ENCODE assay signal across 9 mouse cellular contexts in genomic region chr8:84982499-84983011, GRCm38 (mm10). TPM values are rescaled to one million over a fixed set of nuclear protein-coding genes. Genes with fewer than 3 reads are reported as not detected.
DNase-seq lines count a peak whose midpoint lies in the region; ATAC-seq lines count a peak whose summit lies in the region.
"Had no signal": no experiment of that assay in that cellular context is flagged by ENCODE, and none has a peak within 500 bp of the region (broad histone marks: within the 10 kb centered on the region; RNA-seq: fewer than 3 reads in every experiment).

No protein-coding gene starts in this region.

- peak overlapping the region; percentile 87 for H3K27ac ChIP-seq in kidney, embryonic 16.5 days (ENCODE audit: low read length)
- H3K27ac ChIP-seq in liver, embryonic 16.5 days (ENCODE audit: low read length): peak overlapping the region; percentile 23

- no peaks in the 10 kb centered on the region for H3K27me3 ChIP-seq in kidney, embryonic 16.5 days (ENCODE audit: insufficient read depth, low read length)
- peaks cover 9% of the 10 kb centered on the region for H3K27me3 ChIP-seq in liver, embryonic 16.5 days (ENCODE audit: control insufficient read depth, insufficient read depth, low read depth, low read length)

- DNase-seq in kidney, adult 11 months: no peak
- DNase-seq in 416B (ENCODE audit: low read depth): peak; percentile 60
- DNase-seq in T-cell, adult 2 months (ENCODE audit: low spot score): peak; percentile 23
- no peak for DNase-seq in left cerebral cortex, postnatal 36 days (ENCODE audit: low spot score in 2 of 2)
- no peak for DNase-seq in embryo, embryonic 10.5 days (ENCODE audit: low spot score)
- no peak for DNase-seq in right cerebral cortex, postnatal 25 days

- H3K4me1 ChIP-seq in kidney, embryonic 16.5 days (ENCODE audit: insufficient read depth, low read length): peaks cover 76% of the 10 kb centered on the region
- H3K4me1 ChIP-seq in liver, embryonic 16.5 days (ENCODE audit: control insufficient read depth, low read depth, low read length): peaks cover 92% of the 10 kb centered on the region

- no peak for ATAC-seq in kidney, embryonic 16.5 days (ENCODE audit: low FRiP score, low TSS enrichment)
- no peak for ATAC-seq in liver, embryonic 16.5 days (ENCODE audit: low read depth)

- H3K9me3 ChIP-seq in kidney, embryonic 16.5 days (ENCODE audit: low read length): no peaks in the 10 kb centered on the region
- no peaks in the 10 kb centered on the region for H3K9me3 ChIP-seq in liver, embryonic 16.5 days (replicated peaks; ENCODE audit: control insufficient read depth, low read length)

- H3K9ac ChIP-seq in kidney, embryonic 16.5 days (replicated peaks; ENCODE audit: low read length): no peak overlapping the region
- peak overlapping the region; percentile 2; the same call in 1 of the 2 replicates for H3K9ac ChIP-seq in liver, embryonic 16.5 days (ENCODE audit: low read depth, low read length)

- no peaks in the 10 kb centered on the region for H3K36me3 ChIP-seq in kidney, embryonic 16.5 days (ENCODE audit: insufficient read depth, low read length)
- no peaks in the 10 kb centered on the region for H3K36me3 ChIP-seq in liver, embryonic 16.5 days (ENCODE audit: control insufficient read depth, insufficient read depth)

- 62% methylated on average over 3 of the region's 3 CpGs for WGBS in kidney, embryonic 16.5 days
- 30% methylated on average over 3 of the region's 3 CpGs for WGBS in liver, embryonic 16.5 days (ENCODE audit: insufficient replicate concordance)

- H3K4me3 ChIP-seq in kidney, embryonic 16.5 days (ENCODE audit: low read length): no peak overlapping the region
- H3K4me3 ChIP-seq in liver, embryonic 16.5 days (ENCODE audit: low read depth, low read length): no peak overlapping the region

- intact Hi-C loops in left cerebral cortex, postnatal 36 days (cut with DNase I): no loop called here

- no peak overlapping the region for H3K4me2 ChIP-seq in kidney, embryonic 16.5 days (replicated peaks; ENCODE audit: low read depth, low read length)
- H3K4me2 ChIP-seq in liver, embryonic 16.5 days (ENCODE audit: low read depth, low read length): no peak overlapping the region

RNA-seq across cellular contexts. Expression of gene Junb, which starts 4.0 kb away (rescaled TPM):
- polyA plus RNA-seq in kidney, embryonic 16.5 days (2015; fragmentation: Nextera tagmentation; extraction: Ambion mirVana): 8.3 and 11.7 TPM in 2 replicates
- polyA plus RNA-seq in liver, embryonic 16.5 days (2015; fragmentation: Nextera tagmentation; extraction: Ambion mirVana): 10.6 and 16.5 TPM in 2 replicates
- 100 to 1,000 TPM in 1 of 2 experiments, 10 to 100 TPM in 1; 43.2 to 133 TPM for total RNA-seq in left cerebral cortex, postnatal 36 days (2021)

RNA-seq across cellular contexts. Expression of gene Hook2, which starts 7.8 kb away (rescaled TPM):
- 34.8 and 35.2 TPM in 2 replicates for polyA plus RNA-seq in kidney, embryonic 16.5 days (2015; fragmentation: Nextera tagmentation; extraction: Ambion mirVana)
- 8.5 and 9.5 TPM in 2 replicates for polyA plus RNA-seq in liver, embryonic 16.5 days (2015; fragmentation: Nextera tagmentation; extraction: Ambion mirVana)
- total RNA-seq in left cerebral cortex, postnatal 36 days (2021): 10 to 100 TPM in 1 of 2 experiments, 1 to 10 TPM in 1; 8.2 to 10.0 TPM

RNA-seq across cellular contexts. Expression of gene Rnaseh2a, which starts 13.0 kb away (rescaled TPM):
- 137 and 138 TPM in 2 replicates for polyA plus RNA-seq in kidney, embryonic 16.5 days (2015; fragmentation: Nextera tagmentation; extraction: Ambion mirVana)
- 91.6 and 98.1 TPM in 2 replicates for polyA plus RNA-seq in liver, embryonic 16.5 days (2015; fragmentation: Nextera tagmentation; extraction: Ambion mirVana)
- 10 to 100 TPM; 41.2 to 55.4 TPM for total RNA-seq in left cerebral cortex, postnatal 36 days (2021)

RNA-seq across cellular contexts. Expression of gene Prdx2, which starts 13.2 kb away (rescaled TPM):
- polyA plus RNA-seq in kidney, embryonic 16.5 days (2015; fragmentation: Nextera tagmentation; extraction: Ambion mirVana): 810 and 819 TPM in 2 replicates
- 1,724 and 1,773 TPM in 2 replicates for polyA plus RNA-seq in liver, embryonic 16.5 days (2015; fragmentation: Nextera tagmentation; extraction: Ambion mirVana)
- 100 to 1,000 TPM; 324 to 340 TPM for total RNA-seq in left cerebral cortex, postnatal 36 days (2021)

RNA-seq across cellular contexts. Expression of gene Gm49661, which starts 13.3 kb away (rescaled TPM):
- not detected in 2 replicates for polyA plus RNA-seq in kidney, embryonic 16.5 days (2015; fragmentation: Nextera tagmentation; extraction: Ambion mirVana)
- polyA plus RNA-seq in liver, embryonic 16.5 days (2015; fragmentation: Nextera tagmentation; extraction: Ambion mirVana): 0.45 and 1.4 TPM in 2 replicates
- 1 to 10 TPM in 1 of 2 experiments, not detected in 1; 1.6 TPM for total RNA-seq in left cerebral cortex, postnatal 36 days (2021)
- total RNA-seq: megakaryocyte-erythroid progenitor cell, adult 5-6 weeks had no signal

Comparison
In these comparisons a context has a peak if more than half of its experiments do, and no peak if none do; other contexts are left out.
1. DNase-seq: peak in 416B (single experiment) and T-cell, adult 2 months (single experiment); none in kidney, adult 11 months (single experiment), left cerebral cortex, postnatal 36 days (0 of 2), embryo, embryonic 10.5 days (single experiment) and right cerebral cortex, postnatal 25 days (single experiment).